Mouse (Mus musculus): ENCODE data around the gene Arxes1.
"Not testable (repeated sequence)": the region's sequence is repeated elsewhere in the genome, so short reads cannot be mapped to it uniquely, and the experiment has no call there.

Gene Arxes1

GRCm38 (mm10) chrX:136032799-136033763, at the start of gene Arxes1:
Gene Arxes1, plus strand, starts transcription at chrX:136033367.
- DNase-seq (ENCODE audit: low read depth, low spot score), result not testable (repeated sequence)

GRCm38 (mm10) chrX:135984539-135985260, 48.5 kb upstream of the Arxes1 start:
- DNase-seq (ENCODE audit: low read depth, low spot score), result no peak

DNA sequence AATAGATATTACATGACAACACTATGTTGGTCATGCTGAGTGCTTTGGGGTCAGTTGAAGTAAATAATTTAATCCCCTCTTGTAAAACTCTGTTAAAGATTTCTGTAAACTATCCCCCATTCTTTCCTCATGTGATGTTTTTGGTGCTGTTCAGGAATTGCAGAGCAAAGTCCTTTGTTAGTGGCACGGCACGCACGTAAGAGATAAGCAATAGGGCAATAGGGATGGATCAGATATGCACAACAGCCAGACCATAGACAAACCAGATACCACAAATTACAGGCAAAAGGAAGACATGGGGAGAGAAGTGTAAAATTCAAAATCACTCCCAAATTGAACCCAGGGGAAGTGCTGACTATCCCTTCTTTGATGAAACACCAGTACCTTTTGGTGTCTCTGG, 46.9 kb upstream of the Arxes1 start:
- no peak for DNase-seq (ENCODE audit: low read depth, low spot score)

GRCm38 (mm10) chrX:135990661-135991060, 42.5 kb upstream of the Arxes1 start:
- no peak for DNase-seq (ENCODE audit: low read depth, low spot score)

DNA sequence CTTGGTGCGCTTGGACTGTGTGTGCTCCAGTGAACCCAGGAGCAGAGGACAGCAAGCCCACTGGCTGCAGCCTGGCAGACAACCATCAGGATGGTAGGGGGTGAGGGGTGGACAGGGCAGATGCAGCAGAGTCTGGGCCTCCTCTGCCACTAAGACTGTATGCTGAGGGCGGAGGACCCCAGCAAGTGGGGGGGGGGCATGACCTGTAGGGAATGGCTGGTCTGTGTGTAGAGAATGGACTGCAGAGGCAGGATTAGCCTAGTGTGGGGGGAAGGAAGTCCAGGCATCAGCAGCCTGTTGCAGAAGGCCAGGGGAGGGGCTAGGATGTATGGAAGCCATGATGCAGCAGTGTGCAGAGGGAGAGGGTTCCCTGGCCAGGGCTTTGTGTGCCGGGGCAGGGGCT, 40.0 kb upstream of the Arxes1 start:
- DNase-seq (ENCODE audit: low read depth, low spot score), result not testable (repeated sequence)

- not testable (repeated sequence) for DNase-seq (ENCODE audit: low read depth, low spot score)
Observed at GRCm38 (mm10) chrX:135993664-135994119, 39.5 kb upstream of the Arxes1 start, which contains the start of gene Arxes2. Gene Arxes2, plus strand, starts transcription at chrX:135993824.

- no peak for DNase-seq (ENCODE audit: low read depth, low spot score)
Observed at GRCm38 (mm10) chrX:136007199-136007843, 25.8 kb upstream of the Arxes1 start.

GRCm38 (mm10) chrX:136014392-136014791, 18.8 kb upstream of the Arxes1 start:
- no peak for DNase-seq (ENCODE audit: low read depth, low spot score)

- DNase-seq (ENCODE audit: low read depth, low spot score), result no peak
Observed at GRCm38 (mm10) chrX:136030331-136030730, 2.8 kb upstream of the Arxes1 start.

GRCm38 (mm10) chrX:136043726-136044125, 10.6 kb downstream of the Arxes1 start:
- no peak for DNase-seq (ENCODE audit: low read depth, low spot score)

GRCm38 (mm10) chrX:136047528-136047927, 14.4 kb downstream of the Arxes1 start:
- DNase-seq (ENCODE audit: low read depth, low spot score), result peak; percentile 24

- no peak for DNase-seq (ENCODE audit: low read depth, low spot score)
Observed at GRCm38 (mm10) chrX:136051219-136051618, 18.1 kb downstream of the Arxes1 start.

GRCm38 (mm10) chrX:136060698-136061097, 27.5 kb downstream of the Arxes1 start:
- no peak for DNase-seq (ENCODE audit: low read depth, low spot score)

GRCm38 (mm10) chrX:136067201-136067991, 34.2 kb downstream of the Arxes1 start:
- DNase-seq (ENCODE audit: low read depth, low spot score), result peak; percentile 11

DNA sequence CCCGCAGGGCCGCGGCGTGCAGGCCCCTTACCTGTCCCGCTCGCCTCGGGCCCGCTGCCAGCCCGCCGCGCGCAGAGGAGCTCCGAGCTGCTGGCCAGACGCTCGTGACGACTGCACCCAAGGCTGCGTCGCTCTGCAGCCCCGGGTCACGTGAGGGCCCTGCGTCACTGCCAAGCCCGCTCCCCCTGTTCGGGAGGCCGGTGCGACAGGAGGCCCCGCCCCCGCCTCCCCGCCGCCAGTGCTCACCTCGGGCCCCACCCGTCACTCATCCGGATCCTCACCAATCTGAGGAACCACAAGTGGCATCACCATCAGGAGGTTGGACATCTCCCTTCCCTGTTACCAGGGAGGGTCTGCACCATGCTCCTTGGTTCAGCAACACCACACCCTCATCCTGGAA, 34.9 kb downstream of the Arxes1 start, which contains the start of gene Bex2:
Gene Bex2, minus strand, starts transcription at position 217 of the 400 bp plus-strand sequence.
- not testable (repeated sequence) for DNase-seq (ENCODE audit: low read depth, low spot score)
